Comparison of ENCODE assay signal across 8 mouse cellular contexts in the genomic region with DNA sequence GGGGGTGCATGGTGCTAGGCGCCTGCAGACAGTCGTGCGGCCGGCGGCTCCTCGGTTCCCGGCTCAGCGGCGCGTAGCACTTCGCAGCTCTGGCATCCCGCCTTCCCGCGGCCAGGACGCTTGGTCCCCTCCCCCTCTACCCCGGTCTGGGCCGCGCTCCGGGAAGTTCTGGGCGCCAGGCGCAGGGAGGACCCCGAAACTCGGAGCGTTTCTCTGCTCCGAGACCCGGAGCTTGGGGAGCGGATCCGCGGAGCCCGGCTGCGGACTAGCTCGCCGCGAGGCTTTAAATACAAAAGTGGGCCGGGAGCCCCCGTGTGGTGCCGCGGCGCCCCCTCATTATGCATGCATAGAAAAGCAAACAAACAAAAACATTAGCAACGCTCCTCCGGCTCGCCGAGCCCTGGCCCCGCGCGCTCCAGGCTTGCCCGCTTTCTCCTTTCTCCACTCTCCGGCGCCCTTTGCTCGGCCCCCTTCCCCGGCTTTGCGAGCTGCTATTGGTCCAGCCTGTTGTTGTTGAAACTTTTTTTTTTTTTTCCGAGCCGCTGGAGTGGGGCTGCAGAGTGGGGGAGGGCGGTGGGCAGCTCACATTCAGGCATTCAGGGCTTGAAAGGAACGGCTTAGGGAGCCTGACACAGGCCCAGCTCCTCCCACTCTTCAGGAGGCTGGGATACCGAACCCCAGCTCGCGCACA. TPM values are rescaled to one million over a fixed set of nuclear protein-coding genes. Genes with fewer than 3 reads are reported as not detected.
A peak's percentile ranks its signal among the peaks of the same experiment; 100 is the strongest.
DNase-seq lines count a peak whose midpoint lies in the region; ATAC-seq and TF ChIP-seq lines count a peak whose summit lies in the region.

A gene (minus strand): TSS at position 260 of the 691 bp plus-strand sequence.

- H3K4me3 ChIP-seq in C2C12 (ENCODE audit: insufficient read depth, poor library complexity, severe bottlenecking): peak within 1 kb of the TSS; percentile 63
- peak within 1 kb of the TSS; percentile 98 for H3K4me3 ChIP-seq in forebrain, embryonic 10.5 days
- H3K4me3 ChIP-seq in heart, embryonic 12.5 days: peak within 1 kb of the TSS; percentile 71
- peak within 1 kb of the TSS; percentile 75 for H3K4me3 ChIP-seq in kidney, embryonic 16.5 days (ENCODE audit: low read length)

- WGBS in forebrain, embryonic 10.5 days: 0% methylated on average over 59 of the region's 59 CpGs
- 0% methylated on average over 59 of the region's 59 CpGs for WGBS in heart, embryonic 12.5 days
- under 1% methylated on average over 53 of the region's 59 CpGs for WGBS in kidney, embryonic 16.5 days

- H3K4me2 ChIP-seq in heart, embryonic 12.5 days: peak within 1 kb of the TSS; percentile 93
- H3K4me2 ChIP-seq in kidney, embryonic 16.5 days (replicated peaks; ENCODE audit: low read depth, low read length): peak within 1 kb of the TSS; percentile 72

- peak within 1 kb of the TSS; percentile 83 for H3ac ChIP-seq in C2C12 (ENCODE audit: control insufficient read depth, insufficient read length, low read depth)

- H3K4me1 ChIP-seq in forebrain, embryonic 10.5 days: peaks cover 59% of the 10 kb centered on the region
- peaks cover 23% of the 10 kb centered on the region for H3K4me1 ChIP-seq in heart, embryonic 12.5 days (replicated peaks)
- H3K4me1 ChIP-seq in kidney, embryonic 16.5 days (ENCODE audit: insufficient read depth, low read length): peaks cover 22% of the 10 kb centered on the region

- H3K79me2 ChIP-seq in C2C12 (ENCODE audit: control insufficient read depth, insufficient read depth): peaks cover 27% of the 10 kb centered on the region

- H3K36me3 ChIP-seq in C2C12 (ENCODE audit: control insufficient read depth, insufficient read depth): no peaks in the 10 kb centered on the region
- H3K36me3 ChIP-seq in forebrain, embryonic 10.5 days (replicated peaks): peaks cover 13% of the 10 kb centered on the region
- H3K36me3 ChIP-seq in heart, embryonic 12.5 days: no peaks in the 10 kb centered on the region
- no peaks in the 10 kb centered on the region for H3K36me3 ChIP-seq in kidney, embryonic 16.5 days (ENCODE audit: insufficient read depth, low read length)

- H3K79me3 ChIP-seq in C2C12 (ENCODE audit: low read depth): peaks cover 9% of the 10 kb centered on the region

- DNase-seq in brain, embryonic 14.5 days (ENCODE audit: low read depth): peak; percentile 98
- peak; percentile 96 for DNase-seq in forebrain, embryonic 10.5 days (ENCODE audit: extremely low spot score, low spot score)
- DNase-seq in liver: peak; percentile 81
- peak; percentile 94 for DNase-seq in neural tube, embryonic 10.5 days (ENCODE audit: extremely low spot score, low spot score)
- peak; percentile 88 for DNase-seq in testis, postnatal 10 days (ENCODE audit: low spot score)

- H3K9me3 ChIP-seq in forebrain, embryonic 10.5 days: no peaks in the 10 kb centered on the region
- no peaks in the 10 kb centered on the region for H3K9me3 ChIP-seq in heart, embryonic 12.5 days (replicated peaks)
- 0 out of 2 replicates have a peak, but pooled peaks cover 2% of the 10 kb centered on the region for H3K9me3 ChIP-seq in kidney, embryonic 16.5 days (ENCODE audit: low read length)

- TF ChIP-seq CTCF in C2C12 (IDR thresholded peaks at IDR 0.05; ENCODE audit: control insufficient read depth, insufficient read depth, insufficient read length): no peak
- TF ChIP-seq CTCF in brain, embryonic 14.5 days (IDR thresholded peaks at IDR 0.05; ENCODE audit: borderline replicate concordance, extremely low read depth, insufficient read depth, insufficient read length): no peak

- TF ChIP-seq POLR2A in brain, embryonic 14.5 days (IDR thresholded peaks at IDR 0.05; ENCODE audit: borderline replicate concordance, extremely low read depth, insufficient read depth, insufficient read length, poor library complexity, severe bottlenecking): peak; percentile 64; the same call in 1 of the 2 replicates

- ATAC-seq in heart, embryonic 12.5 days (ENCODE audit: insufficient number of reproducible peaks, low FRiP score): peak; percentile 90
- ATAC-seq in kidney, embryonic 16.5 days (ENCODE audit: low FRiP score, low TSS enrichment): peak; percentile 94

- H3K27ac ChIP-seq in forebrain, embryonic 10.5 days: peak within 1 kb of the TSS; percentile 99
- H3K27ac ChIP-seq in heart, embryonic 12.5 days (ENCODE audit: poor library complexity, severe bottlenecking): peak within 1 kb of the TSS; percentile 97
- peak within 1 kb of the TSS; percentile 99 for H3K27ac ChIP-seq in kidney, embryonic 16.5 days (ENCODE audit: low read length)

- no peaks in the 10 kb centered on the region for H3K27me3 ChIP-seq in C2C12 (ENCODE audit: control insufficient read depth, insufficient read depth, insufficient read length)
- H3K27me3 ChIP-seq in forebrain, embryonic 10.5 days (ENCODE audit: poor library complexity, severe bottlenecking): peaks cover 10% of the 10 kb centered on the region
- H3K27me3 ChIP-seq in heart, embryonic 12.5 days (replicated peaks): no peaks in the 10 kb centered on the region
- H3K27me3 ChIP-seq in kidney, embryonic 16.5 days (ENCODE audit: insufficient read depth, low read length): no peaks in the 10 kb centered on the region

- H3K9ac ChIP-seq in heart, embryonic 12.5 days: peak within 1 kb of the TSS; percentile 87
- H3K9ac ChIP-seq in kidney, embryonic 16.5 days (replicated peaks; ENCODE audit: low read length): peak within 1 kb of the TSS; percentile 98

TF ChIP-seq in C2C12, 6 proteins besides CTCF, POLR2A, EP300 and RAD21:
- TF ChIP-seq MYOD1 (IDR thresholded peaks at IDR 0.05; ENCODE audit: control insufficient read depth, insufficient read length, low read depth): no peak
- TF ChIP-seq FOSL1 (IDR thresholded peaks at IDR 0.05; ENCODE audit: insufficient read depth, low read length, poor library complexity, severe bottlenecking): no peak
- TF ChIP-seq CEBPB (IDR thresholded peaks at IDR 0.05; ENCODE audit: low read depth): no peak
- no peak for TF ChIP-seq USF1 (IDR thresholded peaks at IDR 0.05; ENCODE audit: low read depth)
- TF ChIP-seq MAX (IDR thresholded peaks at IDR 0.05): no peak
- no peak for TF ChIP-seq MYOG (IDR thresholded peaks at IDR 0.05; ENCODE audit: control insufficient read depth, extremely low read depth, insufficient read length)
TF ChIP-seq in C2C12: peak in this region for 0.

RNA-seq across cellular contexts. Expression of the gene that starts here (rescaled TPM):
- 20.2 TPM for polyA plus RNA-seq in C2C12 (2012; fragmentation: generic; extraction: Trizol)
- 45.2 and 64.4 TPM in 2 replicates for polyA plus RNA-seq in brain, embryonic 14.5 days (2012; rRNA removed)
- 72.6 and 72.7 TPM in 2 replicates for polyA plus RNA-seq in forebrain, embryonic 10.5 days (2016; fragmentation: Nextera tagmentation; extraction: Ambion mirVana)
- 55.2 and 56.6 TPM in 2 replicates for polyA plus RNA-seq in heart, embryonic 12.5 days (2016; fragmentation: Nextera tagmentation; extraction: Ambion mirVana)
- 55.0 and 58.4 TPM in 2 replicates for polyA plus RNA-seq in kidney, embryonic 16.5 days (2015; fragmentation: Nextera tagmentation; extraction: Ambion mirVana)

Comparison
In these comparisons a context has a peak if more than half of its experiments do, and no peak if none do; other contexts are left out.
1. Peak in every context shown above with its lines: DNase-seq, ATAC-seq, H3K4me3 ChIP-seq and H3K27ac ChIP-seq.